Mouse (Mus musculus): ENCODE data around the gene Sntn. TPM values are rescaled to one million over a fixed set of nuclear protein-coding genes. Genes with fewer than 3 reads are reported as not detected.

Sntn gene
- polyA plus RNA-seq (2017; shearing (Covaris generic)): not detected

GRCm38 (mm10) chr14:13670576-13670975, at the start of gene Sntn:
Gene Sntn (plus strand): TSS chr14:13670876.

Other genes with a start within 250 kb of the Sntn start
- gene Gm281, start 243.6 kb downstream of the Sntn start, polyA plus RNA-seq (2017; shearing (Covaris generic)): not detected

Measured in activated CD4-positive, CD25-positive, alpha-beta regulatory T cell, adult 9 weeks (primary cell).